Mouse (Mus musculus): ENCODE results near the gene Reck. TPM values are rescaled to one million over a fixed set of nuclear protein-coding genes. Genes with fewer than 3 reads are reported as not detected.

Gene Reck
- polyA plus RNA-seq, 1 experiment, result 43.8 TPM

GRCm38 (mm10) chr4:43964326-43964833, 89.0 kb downstream of the Reck start:
- DNase-seq, result peak; percentile 32
- WGBS, result 19% methylated on average over 2 of the region's 2 CpGs
- Histone ChIP-seq H3K4me3 (replicated peaks; ENCODE audit: extremely low read depth, low read depth, low read length) (no peak overlapping the region), H3K4me1 (ENCODE audit: control insufficient read depth, insufficient read depth, low read length) (peaks cover 23% of the 10 kb centered on the region)
- TF ChIP-seq POLR2A (IDR thresholded peaks at IDR 0.05; ENCODE audit: borderline replicate concordance, extremely low read depth, low read depth, low read length), result no peak
- no peak for TF ChIP-seq CTCF (IDR thresholded peaks at IDR 0.05; ENCODE audit: insufficient read depth, low read length)

GRCm38 (mm10) chr4:43964951-43965684, 89.8 kb downstream of the Reck start:
- no peak for DNase-seq
- 35% methylated on average over 4 of the region's 4 CpGs for WGBS
- Histone ChIP-seq H3K4me3 (replicated peaks; ENCODE audit: extremely low read depth, low read depth, low read length) (no peak overlapping the region), H3K4me1 (ENCODE audit: control insufficient read depth, insufficient read depth, low read length) (peaks cover 23% of the 10 kb centered on the region)
- TF ChIP-seq CTCF (IDR thresholded peaks at IDR 0.05; ENCODE audit: insufficient read depth, low read length) (no peak), POLR2A (IDR thresholded peaks at IDR 0.05; ENCODE audit: borderline replicate concordance, extremely low read depth, low read depth, low read length) (no peak)

- DNase-seq, result peak; percentile 52
- Histone ChIP-seq H3K4me3 (replicated peaks; ENCODE audit: extremely low read depth, low read depth, low read length) (no peak overlapping the region), H3K4me1 (ENCODE audit: control insufficient read depth, insufficient read depth, low read length) (peaks cover 19% of the 10 kb centered on the region)
- TF ChIP-seq POLR2A (IDR thresholded peaks at IDR 0.05; ENCODE audit: borderline replicate concordance, extremely low read depth, low read depth, low read length) (no peak), CTCF (IDR thresholded peaks at IDR 0.05; ENCODE audit: insufficient read depth, low read length) (no peak)
- 62% methylated on average over 7 of the region's 7 CpGs for WGBS
Observed at GRCm38 (mm10) chr4:43965856-43966535, 90.7 kb downstream of the Reck start.

GRCm38 (mm10) chr4:43968650-43969049, 93.3 kb downstream of the Reck start:
- Histone ChIP-seq H3K4me1 (ENCODE audit: control insufficient read depth, insufficient read depth, low read length) (peaks cover 23% of the 10 kb centered on the region), H3K4me3 (replicated peaks; ENCODE audit: extremely low read depth, low read depth, low read length) (no peak overlapping the region)
- DNase-seq, result no peak
- WGBS, result 70% methylated on average over 13 of the region's 13 CpGs
- TF ChIP-seq CTCF (IDR thresholded peaks at IDR 0.05; ENCODE audit: insufficient read depth, low read length), result no peak
- TF ChIP-seq POLR2A (IDR thresholded peaks at IDR 0.05; ENCODE audit: borderline replicate concordance, extremely low read depth, low read depth, low read length), result no peak

GRCm38 (mm10) chr4:43969373-43969772, 94.0 kb downstream of the Reck start:
- H3K4me3 ChIP-seq (replicated peaks; ENCODE audit: extremely low read depth, low read depth, low read length), result no peak overlapping the region
- DNase-seq, result no peak
- 40% methylated on average over 4 of the region's 4 CpGs for WGBS
- H3K4me1 ChIP-seq (ENCODE audit: control insufficient read depth, insufficient read depth, low read length), result peaks cover 18% of the 10 kb centered on the region
- TF ChIP-seq CTCF (IDR thresholded peaks at IDR 0.05; ENCODE audit: insufficient read depth, low read length) (no peak), POLR2A (IDR thresholded peaks at IDR 0.05; ENCODE audit: borderline replicate concordance, extremely low read depth, low read depth, low read length) (no peak)

GRCm38 (mm10) chr4:43970393-43971330, 95.3 kb downstream of the Reck start:
- no peak overlapping the region for H3K4me3 ChIP-seq (replicated peaks; ENCODE audit: extremely low read depth, low read depth, low read length)
- 87% methylated on average over 20 of the region's 20 CpGs for WGBS
- DNase-seq, result no peak
- TF ChIP-seq POLR2A (IDR thresholded peaks at IDR 0.05; ENCODE audit: borderline replicate concordance, extremely low read depth, low read depth, low read length) (no peak), CTCF (IDR thresholded peaks at IDR 0.05; ENCODE audit: insufficient read depth, low read length) (no peak)
- H3K4me1 ChIP-seq (ENCODE audit: control insufficient read depth, insufficient read depth, low read length), result peaks cover 5% of the 10 kb centered on the region

GRCm38 (mm10) chr4:43971541-43972136, 96.3 kb downstream of the Reck start:
- Histone ChIP-seq H3K4me3 (replicated peaks; ENCODE audit: extremely low read depth, low read depth, low read length) (no peak overlapping the region), H3K4me1 (ENCODE audit: control insufficient read depth, insufficient read depth, low read length) (peaks cover 4% of the 10 kb centered on the region; the same call in 1 of the 2 replicates)
- 59% methylated on average over 9 of the region's 9 CpGs for WGBS
- no peak for DNase-seq
- TF ChIP-seq CTCF (IDR thresholded peaks at IDR 0.05; ENCODE audit: insufficient read depth, low read length) (no peak), POLR2A (IDR thresholded peaks at IDR 0.05; ENCODE audit: borderline replicate concordance, extremely low read depth, low read depth, low read length) (no peak)

- no peak for DNase-seq
- Histone ChIP-seq H3K4me3 (replicated peaks; ENCODE audit: extremely low read depth, low read depth, low read length) (no peak overlapping the region), H3K4me1 (ENCODE audit: control insufficient read depth, insufficient read depth, low read length) (peaks cover 4% of the 10 kb centered on the region; the same call in 1 of the 2 replicates)
- 2% methylated on average over 8 of the region's 8 CpGs for WGBS
- TF ChIP-seq POLR2A (IDR thresholded peaks at IDR 0.05; ENCODE audit: borderline replicate concordance, extremely low read depth, low read depth, low read length), result no peak
Observed at GRCm38 (mm10) chr4:43972137-43972591, 96.8 kb downstream of the Reck start.

Data from lung, adult 2 months (tissue).